Mouse (Mus musculus): Measurements from ENCODE around the gene Primpol. TPM values are rescaled to one million over a fixed set of nuclear protein-coding genes. Genes with fewer than 3 reads are reported as not detected.

Gene Primpol
- polyA plus RNA-seq, 1 experiment from 2014 or later, result 7.6 TPM

- H3K4me3 ChIP-seq (ENCODE audit: low read depth, low read length), result no peak overlapping the region
- H3K4me1 ChIP-seq (replicated peaks; ENCODE audit: control insufficient read depth, insufficient read depth, low read length), result no peaks in the 10 kb centered on the region
- H3K27me3 ChIP-seq (replicated peaks; ENCODE audit: control insufficient read depth, insufficient read depth, low read length), result no peaks in the 10 kb centered on the region
- no peak overlapping the region for H3K9ac ChIP-seq (ENCODE audit: low read depth, low read length)
- H3K4me2 ChIP-seq (replicated peaks; ENCODE audit: low read depth), result no peak overlapping the region
- no peak for TF ChIP-seq CTCF (IDR thresholded peaks at IDR 0.05; ENCODE audit: low read depth)
- no peak for ATAC-seq
- peaks cover 61% of the 10 kb centered on the region for H3K36me3 ChIP-seq (ENCODE audit: control insufficient read depth, insufficient read depth)
- H3K9me3 ChIP-seq (ENCODE audit: control insufficient read depth), result no peaks in the 10 kb centered on the region
- no peak overlapping the region for H3K27ac ChIP-seq (ENCODE audit: low read depth, low read length)
- 84% methylated on average over 7 of the region's 7 CpGs for WGBS
Observed at GRCm38 (mm10) chr8:46533926-46534325, 83.1 kb downstream of the Primpol start.

- Histone ChIP-seq H3K4me3 (ENCODE audit: low read depth, low read length) (no peak overlapping the region), H3K4me2 (replicated peaks; ENCODE audit: low read depth) (no peak overlapping the region), H3K9me3 (ENCODE audit: control insufficient read depth) (no peaks in the 10 kb centered on the region), H3K4me1 (replicated peaks; ENCODE audit: control insufficient read depth, insufficient read depth, low read length) (peaks cover 3% of the 10 kb centered on the region; the same call in 1 of the 2 replicates), H3K9ac (ENCODE audit: low read depth, low read length) (no peak overlapping the region), H3K36me3 (ENCODE audit: control insufficient read depth, insufficient read depth) (peaks cover 70% of the 10 kb centered on the region), H3K27me3 (replicated peaks; ENCODE audit: control insufficient read depth, insufficient read depth, low read length) (no peaks in the 10 kb centered on the region), H3K27ac (ENCODE audit: low read depth, low read length) (no peak overlapping the region)
- WGBS, result 55% methylated on average over 4 of the region's 4 CpGs
- ATAC-seq, result no peak
- TF ChIP-seq CTCF (IDR thresholded peaks at IDR 0.05; ENCODE audit: low read depth), result no peak
Observed at GRCm38 (mm10) chr8:46530541-46530940, 86.5 kb downstream of the Primpol start.

GRCm38 (mm10) chr8:46529508-46529907 is 87.5 kb downstream of the Primpol start:
- Histone ChIP-seq H3K4me3 (ENCODE audit: low read depth, low read length) (no peak overlapping the region), H3K4me1 (replicated peaks; ENCODE audit: control insufficient read depth, insufficient read depth, low read length) (peaks cover 3% of the 10 kb centered on the region; the same call in 1 of the 2 replicates), H3K27me3 (replicated peaks; ENCODE audit: control insufficient read depth, insufficient read depth, low read length) (no peaks in the 10 kb centered on the region), H3K9ac (ENCODE audit: low read depth, low read length) (no peak overlapping the region), H3K9me3 (ENCODE audit: control insufficient read depth) (no peaks in the 10 kb centered on the region), H3K36me3 (ENCODE audit: control insufficient read depth, insufficient read depth) (peaks cover 71% of the 10 kb centered on the region), H3K27ac (ENCODE audit: low read depth, low read length) (no peak overlapping the region), H3K4me2 (replicated peaks; ENCODE audit: low read depth) (no peak overlapping the region)
- WGBS, result 61% methylated on average over 4 of the region's 4 CpGs
- no peak for ATAC-seq
- TF ChIP-seq CTCF (IDR thresholded peaks at IDR 0.05; ENCODE audit: low read depth), result no peak

GRCm38 (mm10) chr8:46526821-46527220 is 90.2 kb downstream of the Primpol start:
- Histone ChIP-seq H3K4me1 (replicated peaks; ENCODE audit: control insufficient read depth, insufficient read depth, low read length) (peaks cover 3% of the 10 kb centered on the region; the same call in 1 of the 2 replicates), H3K27ac (ENCODE audit: low read depth, low read length) (no peak overlapping the region), H3K4me2 (replicated peaks; ENCODE audit: low read depth) (no peak overlapping the region), H3K4me3 (ENCODE audit: low read depth, low read length) (no peak overlapping the region), H3K36me3 (ENCODE audit: control insufficient read depth, insufficient read depth) (peaks cover 67% of the 10 kb centered on the region), H3K27me3 (replicated peaks; ENCODE audit: control insufficient read depth, insufficient read depth, low read length) (no peaks in the 10 kb centered on the region), H3K9me3 (ENCODE audit: control insufficient read depth) (no peaks in the 10 kb centered on the region), H3K9ac (ENCODE audit: low read depth, low read length) (no peak overlapping the region)
- no peak for TF ChIP-seq CTCF (IDR thresholded peaks at IDR 0.05; ENCODE audit: low read depth)
- 65% methylated on average over 10 of the region's 10 CpGs for WGBS
- no peak for ATAC-seq

- Histone ChIP-seq H3K36me3 (ENCODE audit: control insufficient read depth, insufficient read depth) (peaks cover 67% of the 10 kb centered on the region), H3K9me3 (ENCODE audit: control insufficient read depth) (no peaks in the 10 kb centered on the region), H3K9ac (ENCODE audit: low read depth, low read length) (no peak overlapping the region), H3K27me3 (replicated peaks; ENCODE audit: control insufficient read depth, insufficient read depth, low read length) (no peaks in the 10 kb centered on the region), H3K27ac (ENCODE audit: low read depth, low read length) (no peak overlapping the region), H3K4me1 (replicated peaks; ENCODE audit: control insufficient read depth, insufficient read depth, low read length) (peaks cover 3% of the 10 kb centered on the region; the same call in 1 of the 2 replicates), H3K4me3 (ENCODE audit: low read depth, low read length) (no peak overlapping the region), H3K4me2 (replicated peaks; ENCODE audit: low read depth) (no peak overlapping the region)
- WGBS, result 62% methylated on average over 8 of the region's 8 CpGs
- TF ChIP-seq CTCF (IDR thresholded peaks at IDR 0.05; ENCODE audit: low read depth), result no peak
- no peak for ATAC-seq
Observed at GRCm38 (mm10) chr8:46526098-46526497, 90.9 kb downstream of the Primpol start.

Other genes starting within 250 kb of the Primpol start
- gene Acsl1, start 146.2 kb downstream of the Primpol start, polyA plus RNA-seq (2015; fragmentation: Nextera tagmentation; extraction: Ambion mirVana), result 54.0 and 59.1 TPM in 2 replicates
- gene Cenpu, start 65.2 kb downstream of the Primpol start, polyA plus RNA-seq (2015; fragmentation: Nextera tagmentation; extraction: Ambion mirVana), result 7.6 and 8.9 TPM in 2 replicates
- gene Casp3, start 79 bp upstream of the Primpol start, polyA plus RNA-seq (2015; fragmentation: Nextera tagmentation; extraction: Ambion mirVana), result 43.5 and 48.7 TPM in 2 replicates
- 43.3 and 46.2 TPM in 2 replicates for gene Irf2, start 122.5 kb upstream of the Primpol start, polyA plus RNA-seq (2015; fragmentation: Nextera tagmentation; extraction: Ambion mirVana)